Mouse (Mus musculus) frontal cortex, postnatal 10 days (tissue): ENCODE results near the gene Dynlrb2.
A peak's percentile ranks its signal among the peaks of the same experiment; 100 is the strongest.

Source experiments
- DNase-seq, 2 experiments: peaks; one replicate each; pipeline ENCODE4 v3.0.0; 2022; ENCODE audit warnings: low spot score in 2 of 2, mixed read lengths in 1 of 2

Gene Dynlrb2

GRCm38 (mm10) chr8:116504477-116505120, at the start of gene Dynlrb2:
Gene Dynlrb2 (plus strand): TSS chr8:116504974.
- peak; percentile 90 to 91 for DNase-seq

- no peak for DNase-seq
These were observed 46.2 kb upstream of the Dynlrb2 start for GRCm38 (mm10) chr8:116458569-116458968.

GRCm38 (mm10) chr8:116461472-116461871, 43.3 kb upstream of the Dynlrb2 start:
- no peak for DNase-seq

- no peak for DNase-seq
These were observed 38.2 kb upstream of the Dynlrb2 start for GRCm38 (mm10) chr8:116466586-116466985.

GRCm38 (mm10) chr8:116467027-116467426, 37.7 kb upstream of the Dynlrb2 start:
- DNase-seq, result no peak

GRCm38 (mm10) chr8:116477941-116478340, 26.8 kb upstream of the Dynlrb2 start:
- DNase-seq, result no peak

- no peak for DNase-seq
These were observed 26.1 kb upstream of the Dynlrb2 start for GRCm38 (mm10) chr8:116478681-116479080.

GRCm38 (mm10) chr8:116480894-116481293, 23.9 kb upstream of the Dynlrb2 start:
- DNase-seq, result peak in 1 of 2 experiments; percentile 33

GRCm38 (mm10) chr8:116482738-116483137, 22.0 kb upstream of the Dynlrb2 start:
- no peak for DNase-seq

GRCm38 (mm10) chr8:116484087-116484486, 20.7 kb upstream of the Dynlrb2 start:
- DNase-seq, result no peak

- no peak for DNase-seq
These were observed 16.2 kb upstream of the Dynlrb2 start for GRCm38 (mm10) chr8:116488546-116488945.

- no peak for DNase-seq
These were observed 4.5 kb upstream of the Dynlrb2 start for GRCm38 (mm10) chr8:116500057-116500809.

- DNase-seq, result no peak
These were observed 3.9 kb downstream of the Dynlrb2 start for GRCm38 (mm10) chr8:116508721-116509120.

GRCm38 (mm10) chr8:116509247-116509646, 4.5 kb downstream of the Dynlrb2 start:
- no peak for DNase-seq

GRCm38 (mm10) chr8:116519676-116520075, 14.9 kb downstream of the Dynlrb2 start:
- no peak for DNase-seq

GRCm38 (mm10) chr8:116521208-116521607, 16.4 kb downstream of the Dynlrb2 start:
- no peak for DNase-seq

GRCm38 (mm10) chr8:116521641-116522040, 16.9 kb downstream of the Dynlrb2 start:
- DNase-seq, result no peak

GRCm38 (mm10) chr8:116522104-116522767, 17.5 kb downstream of the Dynlrb2 start:
- DNase-seq, result no peak

- DNase-seq, result no peak
These were observed 20.1 kb downstream of the Dynlrb2 start for GRCm38 (mm10) chr8:116524915-116525314.

- DNase-seq, result no peak
These were observed 24.0 kb downstream of the Dynlrb2 start for GRCm38 (mm10) chr8:116528736-116529135.

- DNase-seq, result no peak
These were observed 28.3 kb downstream of the Dynlrb2 start for GRCm38 (mm10) chr8:116533081-116533480.

GRCm38 (mm10) chr8:116536786-116537185, 32.0 kb downstream of the Dynlrb2 start:
- DNase-seq, result no peak

GRCm38 (mm10) chr8:116538763-116539162, 34.0 kb downstream of the Dynlrb2 start:
- DNase-seq, result no peak
